Mouse (Mus musculus) layer of hippocampus, adult 9-11 months (tissue): Measurements from ENCODE around the gene Lnx2.

Source experiments
- DNase-seq: peaks from one replicate; pipeline ENCODE4 v3.0.0; 2022

Lnx2 gene

DNA sequence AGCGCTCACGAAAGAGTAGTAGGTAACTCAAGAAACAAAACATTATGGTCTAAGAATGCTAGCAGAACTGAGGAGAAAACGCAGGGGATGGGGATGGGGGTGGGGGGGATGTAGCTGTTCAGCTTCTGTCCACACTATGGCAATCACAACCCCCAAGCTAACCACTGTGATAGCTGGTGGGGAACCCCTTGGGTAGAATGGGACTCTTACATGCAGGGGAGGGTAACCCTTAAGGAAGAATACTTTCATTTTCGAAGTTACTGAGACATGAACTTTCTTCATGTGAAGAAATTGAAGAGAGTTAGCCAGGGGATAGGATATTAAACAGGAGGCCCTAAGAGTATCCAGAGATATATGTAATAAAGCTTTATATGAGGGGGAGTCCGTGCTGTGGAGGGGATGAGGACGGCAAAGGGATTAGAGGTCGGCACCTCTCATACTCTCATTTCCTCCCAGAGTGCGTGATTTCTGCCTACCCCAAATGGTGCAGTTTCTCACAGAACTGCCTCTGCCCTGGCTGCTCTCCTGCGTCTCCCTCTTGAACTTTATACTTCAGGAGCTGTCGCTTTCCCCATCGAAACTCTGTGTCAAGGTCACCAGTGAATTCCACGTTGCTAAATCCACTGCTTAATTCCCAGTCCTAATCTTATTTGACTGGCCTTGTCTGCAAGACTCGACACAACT, 25.4 kb downstream of the Lnx2 start:
- no peak for DNase-seq

- no peak for DNase-seq
Measured at GRCm38 (mm10) chr5:147049544-147050209, 26.7 kb downstream of the Lnx2 start.

DNA sequence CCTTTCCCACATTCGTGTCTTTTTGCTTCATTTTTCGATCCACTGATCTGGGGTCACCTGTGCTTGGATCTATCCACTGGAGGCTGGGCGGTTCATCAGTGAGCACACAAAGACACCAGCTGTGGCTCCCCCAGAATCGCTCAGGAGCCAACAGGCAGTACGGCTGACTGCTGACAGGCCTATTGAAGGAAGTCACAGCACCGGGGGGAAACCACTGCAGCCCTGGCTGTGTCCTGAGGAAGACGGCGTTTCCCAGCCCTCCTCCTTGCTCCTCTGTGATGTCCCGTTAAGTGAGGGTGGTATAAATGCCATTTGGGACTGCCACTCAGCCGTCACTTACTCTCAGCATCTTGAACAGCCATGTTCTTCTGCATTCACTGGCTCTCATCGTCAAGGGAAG, 30.5 kb downstream of the Lnx2 start:
- no peak for DNase-seq

- no peak for DNase-seq
Measured at GRCm38 (mm10) chr5:147045311-147045710, 31.1 kb downstream of the Lnx2 start.

GRCm38 (mm10) chr5:147043240-147043844, 33.0 kb downstream of the Lnx2 start:
- DNase-seq: no peak

- no peak for DNase-seq
Measured at GRCm38 (mm10) chr5:147041965-147042937, 34.1 kb downstream of the Lnx2 start.

- DNase-seq: no peak
Measured at GRCm38 (mm10) chr5:147039394-147039793, 37.0 kb downstream of the Lnx2 start.

- DNase-seq: no peak
Measured at GRCm38 (mm10) chr5:147037601-147038000, 38.8 kb downstream of the Lnx2 start.

DNA sequence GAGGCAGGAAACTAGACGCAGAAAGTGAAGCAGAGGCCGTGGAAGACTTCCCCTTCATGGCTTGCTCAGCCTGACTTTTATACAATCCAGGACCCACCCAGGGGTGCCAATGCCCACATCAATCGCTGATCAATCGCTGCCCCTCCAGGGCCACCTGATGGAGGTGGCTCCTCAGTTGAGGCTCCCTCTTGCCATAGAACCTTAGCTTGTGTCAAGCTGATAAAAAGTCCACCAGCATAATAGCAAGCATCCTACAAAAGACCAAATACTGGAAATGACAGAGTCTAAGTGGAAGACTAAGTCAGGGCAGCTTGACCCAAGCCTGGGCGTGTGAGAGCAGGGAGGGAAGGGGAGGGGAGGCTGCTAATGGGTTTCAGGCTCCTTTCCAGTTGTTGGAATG, 39.7 kb downstream of the Lnx2 start:
- no peak for DNase-seq

DNA sequence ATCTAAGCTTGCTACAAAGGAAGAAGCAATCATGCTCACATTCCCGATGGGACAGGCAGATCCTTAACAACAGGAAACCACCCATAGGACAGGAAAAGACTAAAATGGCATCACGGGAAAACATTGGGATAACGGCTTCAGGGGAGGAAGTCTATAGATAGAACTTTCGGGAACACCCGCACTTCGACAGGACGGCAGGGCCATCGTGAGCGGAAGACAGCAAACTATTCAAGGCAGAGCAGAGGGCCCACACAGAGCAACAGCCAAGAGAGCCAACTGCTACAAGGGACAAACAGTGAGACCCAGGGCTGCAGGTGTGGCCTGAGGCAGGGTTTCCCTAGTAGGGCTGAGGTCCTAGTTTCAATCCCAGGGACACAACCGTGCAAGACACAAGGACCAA, 40.4 kb downstream of the Lnx2 start:
- DNase-seq: no peak

DNA sequence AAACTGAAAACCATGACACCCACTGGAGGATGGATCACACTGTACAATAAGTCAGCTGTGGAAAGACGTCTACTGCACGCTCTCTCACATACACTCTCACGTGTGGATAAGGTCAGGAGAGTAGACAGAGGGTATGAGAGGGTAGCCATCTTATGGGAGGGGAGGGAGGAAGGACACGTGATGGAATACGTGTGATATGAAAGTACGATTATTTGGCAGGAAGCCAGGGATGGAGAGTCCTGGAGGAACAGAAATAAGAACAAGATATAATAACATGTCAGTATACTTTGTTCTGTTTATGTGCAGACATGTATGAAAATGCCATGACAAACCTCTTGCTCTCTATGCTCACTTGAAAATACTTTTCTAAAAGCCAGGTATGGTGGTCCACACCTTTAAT, 41.1 kb downstream of the Lnx2 start:
- no peak for DNase-seq

DNA sequence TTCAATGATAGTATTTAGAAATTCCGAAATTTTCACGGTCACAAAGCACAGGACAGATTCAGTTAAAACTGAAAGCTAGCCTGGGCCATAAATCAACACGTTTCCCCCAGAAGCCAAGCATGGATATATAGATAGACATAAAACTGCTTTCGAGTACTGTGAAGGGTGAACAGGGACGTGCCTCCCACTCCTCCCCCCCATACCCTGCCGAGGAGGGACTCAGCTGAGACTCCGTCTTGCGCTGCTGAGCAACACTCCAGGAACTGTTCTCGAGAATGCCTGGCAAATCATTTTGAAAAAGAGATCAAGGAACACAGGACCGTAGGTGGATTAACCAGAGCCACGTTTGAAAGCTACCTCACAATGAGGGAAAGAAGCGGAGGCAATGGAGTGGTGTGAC, 42.1 kb downstream of the Lnx2 start:
- no peak for DNase-seq

DNA sequence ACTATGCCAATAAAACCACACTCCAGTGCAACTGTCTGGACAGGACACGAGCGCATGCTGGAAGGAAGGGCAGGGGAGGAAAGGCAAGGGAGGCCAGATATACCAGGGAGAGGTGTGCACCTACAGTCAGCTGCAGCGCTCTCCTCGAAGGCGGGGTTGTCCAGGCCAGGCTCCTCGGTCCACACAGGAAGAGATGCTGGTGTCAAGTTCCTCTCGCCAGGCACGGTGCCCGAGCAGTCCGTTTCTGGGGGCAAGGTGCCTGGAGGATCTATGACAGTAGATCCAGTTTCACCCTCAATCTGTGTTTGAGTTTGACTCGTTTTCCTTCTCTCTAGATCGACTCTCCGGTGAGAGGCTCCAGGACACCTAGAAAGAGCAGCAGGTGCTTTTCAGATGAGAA, 43.2 kb downstream of the Lnx2 start:
- no peak for DNase-seq

DNA sequence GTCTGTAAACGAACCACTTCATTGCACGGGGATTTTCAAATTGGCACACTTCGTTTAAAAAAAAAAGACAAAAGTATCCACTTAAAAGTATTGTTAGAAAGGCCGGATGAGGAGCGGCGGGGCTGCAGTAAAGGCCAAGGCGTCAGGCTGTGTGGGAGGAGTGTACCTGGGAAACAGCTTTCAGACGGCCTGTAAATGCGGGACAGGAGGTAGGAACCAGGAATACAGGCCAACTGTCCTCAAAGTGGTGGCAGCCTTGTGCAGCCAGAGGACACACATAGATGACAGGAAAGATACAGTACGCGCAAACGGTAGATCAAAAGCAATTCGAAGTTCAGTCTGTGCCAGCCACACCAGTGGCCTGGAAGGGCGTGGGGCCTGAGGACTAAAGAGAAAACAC, 45.1 kb downstream of the Lnx2 start:
- DNase-seq: no peak

DNA sequence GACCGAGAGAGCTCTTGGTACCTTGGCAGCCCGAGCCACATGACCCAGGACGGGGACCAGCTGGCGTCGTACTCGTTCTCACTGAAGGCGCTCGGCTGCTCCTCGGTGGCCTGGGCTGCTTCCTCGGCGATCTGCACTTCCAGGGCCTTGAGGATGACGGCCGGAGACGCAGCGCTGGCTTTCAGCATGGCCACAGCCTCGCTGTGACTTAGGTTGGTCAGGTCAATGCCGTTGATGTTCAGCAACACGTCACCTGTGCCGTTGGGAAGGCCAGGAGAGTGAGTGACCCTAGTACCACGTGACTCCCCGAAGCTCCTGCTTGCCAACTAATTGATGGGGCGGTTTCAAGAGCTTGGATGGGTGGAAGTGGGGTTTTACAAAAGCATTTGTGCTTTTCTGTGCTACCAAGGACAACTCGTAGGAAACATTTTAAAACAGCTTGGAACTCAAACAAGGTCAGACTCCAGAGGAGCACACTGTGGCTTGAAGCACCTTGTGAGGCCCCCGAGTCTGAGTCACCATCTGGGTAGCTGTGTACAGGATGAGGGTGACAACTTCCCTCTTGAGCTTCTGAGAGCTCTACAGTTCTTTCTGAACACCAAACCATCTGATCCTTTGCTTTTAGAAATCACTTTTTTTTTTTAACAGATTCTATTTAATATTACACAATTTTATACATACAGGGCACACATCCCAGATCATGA, 51.9 kb downstream of the Lnx2 start:
- no peak for DNase-seq

- peak; percentile 55 for DNase-seq
Measured at GRCm38 (mm10) chr5:147023245-147023970, 53.0 kb downstream of the Lnx2 start.

- DNase-seq: no peak
Measured at GRCm38 (mm10) chr5:147021546-147022265, 54.7 kb downstream of the Lnx2 start.

- no peak for DNase-seq
Measured at GRCm38 (mm10) chr5:147020579-147020978, 55.8 kb downstream of the Lnx2 start.

GRCm38 (mm10) chr5:147018761-147019160, 57.6 kb downstream of the Lnx2 start:
- DNase-seq: no peak

DNA sequence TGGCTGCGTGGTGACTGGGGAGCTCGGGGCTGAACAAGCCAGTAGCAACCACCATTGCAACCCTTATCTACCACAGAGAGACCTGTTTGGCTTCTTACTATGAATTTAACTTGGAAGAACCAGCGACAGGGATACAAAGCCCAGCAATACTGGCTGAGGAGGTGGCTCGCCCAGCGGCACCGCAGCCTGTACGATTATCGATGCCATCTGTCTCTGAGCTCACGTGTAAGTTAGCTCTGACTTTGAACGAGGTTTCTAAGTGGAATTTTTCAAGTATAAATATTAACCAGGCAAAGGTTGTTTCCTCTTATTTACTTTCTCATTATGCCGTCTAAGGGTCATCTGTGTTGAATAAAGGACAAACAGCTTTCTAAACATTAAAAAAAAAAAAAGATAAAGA, 58.9 kb downstream of the Lnx2 start:
- DNase-seq: no peak

- no peak for DNase-seq
Measured at GRCm38 (mm10) chr5:147016622-147017021, 59.8 kb downstream of the Lnx2 start.
